Mouse (Mus musculus) spleen, postnatal 0 days (tissue): ENCODE measurements around the gene Depdc1a. TPM values are rescaled to one million over a fixed set of nuclear protein-coding genes. Genes with fewer than 3 reads are reported as not detected.

ENCODE experiments used
- polyA plus RNA-seq: library from polyadenylated mRNA; unstranded; fragments of >200 nt; fragmentation: Nextera tagmentation; extraction: Ambion mirVana; gene quantifications from 2 replicates; pipeline ENCODE4 v1.2.1, GENCODE M21; 2015

Depdc1a gene
- 22.8 and 24.1 TPM in 2 replicates for polyA plus RNA-seq

GRCm38 (mm10) chr3:159495243-159495801, at the start of gene Depdc1a:
Depdc1a (plus strand) TSS chr3:159495433.

Other genes with a start within 250 kb of the Depdc1a start
- gene Rpe65, start 103.7 kb downstream of the Depdc1a start, polyA plus RNA-seq: not detected in 2 replicates